Mouse (Mus musculus): ENCODE results near the gene Rptor. TPM values are rescaled to one million over a fixed set of nuclear protein-coding genes. Genes with fewer than 3 reads are reported as not detected.

Rptor gene
- total RNA-seq, 2 experiments from 2014 or later = 63.1 to 64.1 TPM

DNA sequence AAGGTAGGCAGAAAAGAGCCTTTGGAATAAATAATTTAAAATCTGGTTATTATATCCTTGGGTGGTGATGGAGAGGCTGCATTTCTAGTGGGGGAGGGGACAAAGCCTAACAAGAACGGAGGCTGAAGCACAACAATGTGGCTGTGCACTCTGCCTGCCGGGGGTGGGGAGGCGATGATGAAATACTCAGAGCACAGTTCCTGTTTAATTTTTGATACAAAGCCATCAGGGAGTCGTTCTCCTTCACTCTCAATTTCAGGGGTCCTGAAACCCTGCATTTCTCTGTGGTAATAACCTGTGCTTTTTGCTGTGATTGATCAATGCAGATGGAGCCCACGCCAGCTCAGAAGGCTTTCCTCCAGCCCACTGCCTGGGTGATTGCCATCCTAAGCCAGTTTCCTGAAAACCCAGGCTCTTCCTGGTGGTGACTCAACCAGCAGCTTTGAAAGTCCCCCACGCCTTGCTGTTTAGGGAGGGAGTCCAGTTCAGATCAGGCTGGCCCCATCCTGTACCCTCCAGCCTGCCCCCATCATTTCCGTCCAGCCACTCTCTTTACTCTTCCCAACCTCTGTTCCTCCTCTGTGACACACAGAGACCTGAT is 204.8 kb downstream of the Rptor start:
- peak; percentile 43 to 57 for DNase-seq (ENCODE audit: low spot score in 2 of 2)

GRCm38 (mm10) chr11:119808647-119809280 is 206.1 kb downstream of the Rptor start:
- DNase-seq (ENCODE audit: low spot score in 2 of 2) = no peak

GRCm38 (mm10) chr11:119809309-119809708 is 206.6 kb downstream of the Rptor start:
- no peak for DNase-seq (ENCODE audit: low spot score in 2 of 2)

GRCm38 (mm10) chr11:119811022-119811421 is 208.3 kb downstream of the Rptor start:
- peak; percentile 64 to 83 for DNase-seq (ENCODE audit: low spot score in 2 of 2)

- no peak for DNase-seq (ENCODE audit: low spot score in 2 of 2)
These were observed 208.9 kb downstream of the Rptor start for GRCm38 (mm10) chr11:119811598-119811997.

GRCm38 (mm10) chr11:119812093-119812492 is 209.4 kb downstream of the Rptor start:
- DNase-seq (ENCODE audit: low spot score in 2 of 2) = no peak

DNA sequence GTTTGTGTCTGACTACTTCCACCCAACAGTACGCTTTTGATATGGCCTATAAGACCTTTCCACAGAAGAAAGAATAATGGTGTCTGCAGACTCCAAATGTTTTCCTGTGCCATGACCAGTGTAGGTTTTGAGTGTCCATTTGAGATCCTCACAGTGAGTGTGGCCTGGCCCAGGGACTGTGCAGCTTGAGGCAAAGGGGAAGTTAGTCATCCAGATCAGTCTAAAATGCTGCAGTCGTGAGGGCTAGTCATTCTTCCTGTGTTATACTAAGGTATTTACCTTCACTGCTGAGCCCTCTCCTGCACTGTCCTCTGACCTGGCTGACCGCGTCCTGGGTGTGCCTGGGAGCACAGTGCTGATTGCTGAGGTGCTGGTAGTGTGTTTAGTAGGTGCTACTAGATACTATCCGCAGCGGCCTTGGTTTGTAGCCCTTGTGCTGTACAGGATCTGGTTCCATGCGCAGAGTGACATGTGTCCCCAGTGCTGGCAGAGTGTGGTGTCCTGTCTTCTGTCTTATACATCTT is 211.4 kb downstream of the Rptor start:
- no peak for DNase-seq (ENCODE audit: low spot score in 2 of 2)

GRCm38 (mm10) chr11:119816798-119817361 is 214.2 kb downstream of the Rptor start:
- DNase-seq (ENCODE audit: low spot score in 2 of 2) = no peak

- DNase-seq (ENCODE audit: low spot score in 2 of 2) = no peak
These were observed 214.7 kb downstream of the Rptor start for GRCm38 (mm10) chr11:119817362-119817837.

DNA sequence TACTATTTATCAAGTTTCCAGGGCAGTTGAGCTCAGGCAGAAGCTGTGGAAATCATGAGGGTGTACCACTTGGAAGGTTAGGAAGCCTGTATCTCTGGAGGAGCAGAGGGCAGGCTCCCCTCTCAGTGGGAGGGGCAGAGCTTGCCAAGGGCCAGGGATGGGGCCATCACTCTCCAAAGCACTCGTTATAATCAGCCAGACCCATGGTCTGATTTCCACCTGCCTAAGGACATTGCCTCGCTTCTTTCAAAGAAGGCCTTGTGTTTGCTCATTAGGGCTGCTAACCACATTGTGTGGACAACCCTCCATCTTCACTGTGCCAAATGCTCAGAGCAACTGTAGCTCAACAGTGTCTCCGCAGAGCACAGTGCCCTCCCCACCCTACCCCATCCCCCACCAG is 215.2 kb downstream of the Rptor start:
- no peak for DNase-seq (ENCODE audit: low spot score in 2 of 2)

DNA sequence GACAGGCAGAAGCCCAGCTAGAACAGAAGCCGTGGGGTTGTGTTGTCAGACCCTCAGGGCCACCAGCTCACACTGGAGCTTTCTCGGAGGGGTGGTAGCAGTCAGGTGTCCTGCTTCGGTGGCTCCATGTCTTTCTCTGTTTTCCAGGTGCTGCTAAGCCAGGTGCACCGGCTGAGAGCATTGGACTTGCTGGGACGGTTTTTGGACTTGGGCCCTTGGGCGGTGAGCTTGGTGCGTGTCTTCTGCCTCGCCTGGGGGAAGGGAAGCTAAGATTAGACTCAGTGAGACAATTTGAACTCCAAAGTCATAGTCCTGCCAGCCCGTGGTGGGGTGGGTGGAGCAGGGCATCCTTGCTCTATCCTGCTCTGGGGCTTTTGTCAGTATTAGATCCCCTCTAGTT is 218.8 kb downstream of the Rptor start:
- no peak for DNase-seq (ENCODE audit: low spot score in 2 of 2)

GRCm38 (mm10) chr11:119824072-119824649 is 221.5 kb downstream of the Rptor start:
- DNase-seq (ENCODE audit: low spot score in 2 of 2) = no peak

GRCm38 (mm10) chr11:119825783-119826182 is 223.1 kb downstream of the Rptor start:
- DNase-seq (ENCODE audit: low spot score in 2 of 2) = no peak

DNA sequence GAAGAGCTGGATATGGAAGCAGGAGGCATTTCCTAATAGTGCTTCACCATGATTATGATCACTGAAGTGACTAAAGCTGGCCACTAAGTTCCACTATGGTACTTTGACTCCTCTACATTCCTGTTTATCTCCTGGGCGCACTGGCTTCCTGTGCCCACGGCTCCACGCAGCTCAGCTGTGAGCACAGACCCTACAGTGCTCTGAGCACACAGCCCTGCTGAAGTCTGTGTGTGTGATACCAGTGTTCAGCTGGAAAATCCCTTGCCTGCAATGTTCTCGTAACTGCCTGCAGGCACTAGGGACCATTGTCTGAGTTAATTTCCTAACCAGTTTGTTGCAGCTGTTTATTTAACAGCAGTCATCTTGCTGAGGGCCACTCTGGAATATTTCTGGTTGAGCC is 223.5 kb downstream of the Rptor start:
- no peak for DNase-seq (ENCODE audit: low spot score in 2 of 2)

DNA sequence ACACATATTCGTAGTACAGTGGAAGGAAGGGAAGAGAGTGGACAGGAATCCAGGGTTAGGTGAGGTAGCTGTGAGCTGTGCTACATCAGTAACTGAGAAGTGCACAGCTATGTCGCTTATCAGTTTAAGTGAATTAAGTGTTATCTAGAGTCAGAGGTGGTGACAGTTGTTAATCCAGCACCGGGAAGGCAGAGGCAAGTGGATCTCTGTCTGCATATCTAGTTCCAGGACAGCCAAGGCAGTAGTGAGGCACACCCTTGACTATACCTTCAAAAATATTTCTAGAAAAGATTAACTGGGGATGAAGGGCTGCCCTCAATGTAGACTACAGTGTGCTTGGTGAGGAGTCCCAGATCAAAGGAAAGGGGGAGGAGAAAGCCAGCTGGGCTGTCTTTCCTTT is 226.4 kb downstream of the Rptor start:
- no peak for DNase-seq (ENCODE audit: low spot score in 2 of 2)

DNA sequence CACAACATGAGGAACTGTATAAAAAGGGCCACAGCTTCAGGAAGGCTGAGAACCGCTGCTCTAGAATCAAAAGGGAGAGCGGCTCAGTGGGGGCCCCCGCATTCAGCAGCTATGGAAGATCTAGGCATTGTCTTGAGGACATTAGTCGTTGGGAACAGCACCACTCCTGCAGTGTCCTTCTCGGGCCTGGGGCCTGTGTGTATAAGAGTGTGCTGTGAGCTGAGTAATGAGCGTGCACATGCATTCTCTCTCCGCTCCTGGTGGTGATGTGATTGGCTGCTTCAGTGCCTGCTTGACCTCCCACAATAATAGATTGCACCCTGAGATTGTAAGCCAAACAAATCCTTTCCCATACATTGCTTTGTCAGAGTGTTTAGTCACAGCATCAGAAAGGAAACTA is 229.0 kb downstream of the Rptor start:
- no peak for DNase-seq (ENCODE audit: low spot score in 2 of 2)

DNA sequence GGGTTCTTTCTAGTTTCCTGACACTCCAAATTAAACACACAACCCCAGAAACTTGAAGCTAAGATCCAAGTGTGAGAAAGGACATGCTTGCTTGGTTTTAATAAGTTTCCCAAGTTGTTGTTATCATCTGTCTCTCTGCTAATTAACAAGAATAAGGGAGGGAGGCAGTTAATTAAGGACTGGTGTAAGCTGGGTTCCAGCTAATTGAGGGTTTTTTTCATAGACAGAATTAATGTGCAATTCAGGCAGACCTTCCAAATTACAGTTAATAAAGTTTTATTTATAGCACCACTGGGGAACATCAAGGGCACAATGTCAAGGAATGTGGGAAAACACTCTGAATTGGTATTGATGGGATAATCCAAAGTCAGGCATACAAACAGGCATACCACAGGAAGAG is 230.6 kb downstream of the Rptor start:
- no peak for DNase-seq (ENCODE audit: low spot score in 2 of 2)

- DNase-seq (ENCODE audit: low spot score in 2 of 2) = no peak
These were observed 231.4 kb downstream of the Rptor start for GRCm38 (mm10) chr11:119833877-119834804.

DNA sequence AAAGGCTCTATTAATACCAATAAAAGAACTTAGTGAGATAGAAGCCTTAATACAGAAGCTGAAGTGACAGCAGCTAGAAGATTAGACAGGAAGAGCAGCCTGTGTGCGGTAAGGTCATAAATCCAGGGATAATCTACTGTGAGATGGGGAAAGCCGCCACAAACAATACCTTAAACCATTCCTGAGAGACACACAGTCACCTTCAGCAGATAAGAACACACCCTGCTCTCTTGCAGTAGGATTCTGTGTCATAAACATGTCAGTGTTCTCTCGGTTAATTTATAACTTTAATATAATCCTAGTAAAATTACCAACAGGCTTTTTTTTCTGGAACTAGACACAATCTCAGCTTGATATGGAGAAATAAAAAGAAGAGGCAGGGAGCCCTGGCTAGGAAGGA is 233.6 kb downstream of the Rptor start:
- no peak for DNase-seq (ENCODE audit: low spot score in 2 of 2)

- no peak for DNase-seq (ENCODE audit: low spot score in 2 of 2)
These were observed 235.1 kb downstream of the Rptor start for GRCm38 (mm10) chr11:119837786-119838185.

Data from left cerebral cortex, adult 18-20 months (tissue).